20 mouse cellular contexts compared by ENCODE assay signal in genomic region chr9:37890960-37891359, GRCm38 (mm10). TPM values are rescaled to one million over a fixed set of nuclear protein-coding genes. Genes with fewer than 3 reads are reported as not detected.
DNase-seq lines count a peak whose midpoint lies in the region; ATAC-seq and TF ChIP-seq lines count a peak whose summit lies in the region.
"Had no signal": no experiment of that assay in that cellular context is flagged by ENCODE, and none has a peak within 500 bp of the region (broad histone marks: within the 10 kb centered on the region; RNA-seq: fewer than 3 reads in every experiment).

No protein-coding gene starts in this region.

- no peak overlapping the region for H3K27ac ChIP-seq in hindbrain, postnatal 0 days
- no peak overlapping the region for H3K27ac ChIP-seq in hindbrain, embryonic 16.5 days (ENCODE audit: low read depth, low read length)
- H3K27ac ChIP-seq: gastrocnemius, adult 2 months; hindbrain, embryonic 15.5 days; lung, embryonic 15.5 days had no signal

- no peak for TF ChIP-seq CTCF in hindbrain, postnatal 0 days (IDR thresholded peaks at IDR 0.05; ENCODE audit: low read depth)

- H3K27me3 ChIP-seq in hindbrain, postnatal 0 days (ENCODE audit: insufficient read depth, low read length), result no peaks in the 10 kb centered on the region
- no peaks in the 10 kb centered on the region for H3K27me3 ChIP-seq in hindbrain, embryonic 16.5 days (replicated peaks; ENCODE audit: control insufficient read depth, insufficient read depth, low read length)
- H3K27me3 ChIP-seq: hindbrain, embryonic 15.5 days; lung, embryonic 15.5 days had no signal

- no peaks in the 10 kb centered on the region for H3K9me3 ChIP-seq in hindbrain, postnatal 0 days (ENCODE audit: low read length)
- no peaks in the 10 kb centered on the region for H3K9me3 ChIP-seq in hindbrain, embryonic 16.5 days (ENCODE audit: control insufficient read depth, low read length)
- H3K9me3 ChIP-seq: G1E; hindbrain, embryonic 15.5 days; lung, embryonic 15.5 days had no signal

- no peak overlapping the region for H3K4me2 ChIP-seq in hindbrain, postnatal 0 days (ENCODE audit: low read depth, low read length)
- no peak overlapping the region for H3K4me2 ChIP-seq in hindbrain, embryonic 16.5 days (ENCODE audit: low read length)
- H3K4me2 ChIP-seq: hindbrain, embryonic 15.5 days; lung, embryonic 15.5 days had no signal

- no peak overlapping the region for H3K9ac ChIP-seq in hindbrain, postnatal 0 days (replicated peaks; ENCODE audit: low read length)
- H3K9ac ChIP-seq in hindbrain, embryonic 16.5 days (ENCODE audit: low read depth, low read length), result no peak overlapping the region
- H3K9ac ChIP-seq: hindbrain, embryonic 15.5 days; lung, embryonic 15.5 days had no signal

- H3K4me3 ChIP-seq in hindbrain, postnatal 0 days (ENCODE audit: low read length), result no peak overlapping the region
- H3K4me3 ChIP-seq in hindbrain, embryonic 16.5 days (ENCODE audit: low read length), result no peak overlapping the region
- H3K4me3 ChIP-seq: gastrocnemius, adult 2 months; hindbrain, embryonic 15.5 days; lung, embryonic 15.5 days had no signal

- 15% methylated on average over 2 of the region's 2 CpGs for WGBS in hindbrain, postnatal 0 days
- WGBS in hindbrain, embryonic 16.5 days, result 26% methylated on average over 2 of the region's 2 CpGs

- H3K36me3 ChIP-seq in hindbrain, postnatal 0 days (ENCODE audit: insufficient read depth, low read length), result no peaks in the 10 kb centered on the region
- H3K36me3 ChIP-seq in hindbrain, embryonic 16.5 days (ENCODE audit: control insufficient read depth, insufficient read depth, low read length), result no peaks in the 10 kb centered on the region
- H3K36me3 ChIP-seq: G1E; hindbrain, embryonic 15.5 days; lung, embryonic 15.5 days had no signal

- ATAC-seq in hindbrain, postnatal 0 days, result no peak
- no peak for ATAC-seq in hindbrain, embryonic 16.5 days

- DNase-seq in hindbrain, postnatal 0 days (ENCODE audit: low spot score), result peak; percentile 40
- DNase-seq in right cerebral cortex, postnatal 10 days (ENCODE audit: low spot score in 2 of 2), result peak; percentile 33 to 68
- DNase-seq in right cerebral cortex, postnatal 25 days, result no peak
- DNase-seq in layer of hippocampus, adult 9-11 months, result peak; percentile 42
- no peak for DNase-seq in thymus, postnatal 4 days
- no peak for DNase-seq in kidney, adult 9 months
- DNase-seq: adrenal gland, postnatal 25 days; cerebellum, postnatal 25 days; gastrocnemius, adult 2 months; heart, adult 18-20 months; heart, postnatal 10 days had no signal

- no peaks in the 10 kb centered on the region for H3K4me1 ChIP-seq in hindbrain, postnatal 0 days (ENCODE audit: insufficient read depth, low read length)
- H3K4me1 ChIP-seq in hindbrain, embryonic 16.5 days (ENCODE audit: control insufficient read depth, insufficient read depth, low read depth, low read length), result no peaks in the 10 kb centered on the region
- H3K4me1 ChIP-seq: hindbrain, embryonic 15.5 days; lung, embryonic 15.5 days had no signal

RNA-seq across cellular contexts. Expression of gene Olfr145, which starts 5.6 kb away (rescaled TPM):
- total RNA-seq in hindbrain, postnatal 0 days (2014; rRNA removed), result not detected in 2 replicates
- polyA plus RNA-seq in hindbrain, postnatal 0 days (2015; fragmentation: Nextera tagmentation; extraction: Ambion mirVana), result not detected in 2 replicates
- polyA plus RNA-seq in hindbrain, embryonic 16.5 days (2015; fragmentation: Nextera tagmentation; extraction: Ambion mirVana), result not detected in 2 replicates
- total RNA-seq: adrenal gland, postnatal 25 days; gastrocnemius, adult 2 months; heart, adult 18-20 months; heart, postnatal 10 days; layer of hippocampus, postnatal 14 days; liver, adult 2 months; megakaryocyte-erythroid progenitor cell, adult 5-6 weeks had no signal
- polyA plus RNA-seq: G1E; hindbrain, embryonic 15.5 days; kidney, embryonic 14.5 days; liver, adult 2 months; lung, embryonic 15.5 days; neural tube, embryonic 11.5 days had no signal

RNA-seq across cellular contexts. Expression of gene Olfr878, which starts 26.7 kb away (rescaled TPM):
- not detected in 2 replicates for total RNA-seq in hindbrain, postnatal 0 days (2014; rRNA removed)
- not detected in 2 replicates for polyA plus RNA-seq in hindbrain, postnatal 0 days (2015; fragmentation: Nextera tagmentation; extraction: Ambion mirVana)
- polyA plus RNA-seq in hindbrain, embryonic 16.5 days (2015; fragmentation: Nextera tagmentation; extraction: Ambion mirVana), result not detected in 2 replicates
- total RNA-seq: adrenal gland, postnatal 25 days; G1E; gastrocnemius, adult 2 months; heart, adult 18-20 months; heart, postnatal 10 days; layer of hippocampus, postnatal 14 days; liver, adult 2 months; megakaryocyte-erythroid progenitor cell, adult 5-6 weeks had no signal
- polyA plus RNA-seq: G1E; hindbrain, embryonic 15.5 days; kidney, embryonic 14.5 days; liver, adult 2 months; lung, embryonic 15.5 days; neural tube, embryonic 11.5 days had no signal

RNA-seq across cellular contexts. Expression of gene Olfr877, which starts 36.9 kb away (rescaled TPM):
- total RNA-seq in hindbrain, postnatal 0 days (2014; rRNA removed), result not detected in 2 replicates
- not detected in 2 replicates for polyA plus RNA-seq in hindbrain, postnatal 0 days (2015; fragmentation: Nextera tagmentation; extraction: Ambion mirVana)
- polyA plus RNA-seq in hindbrain, embryonic 16.5 days (2015; fragmentation: Nextera tagmentation; extraction: Ambion mirVana), result not detected in 2 replicates
- total RNA-seq: G1E; gastrocnemius, adult 2 months; heart, adult 18-20 months; heart, postnatal 10 days; layer of hippocampus, postnatal 14 days; liver, adult 2 months; megakaryocyte-erythroid progenitor cell, adult 5-6 weeks had no signal
- polyA plus RNA-seq: G1E; hindbrain, embryonic 15.5 days; kidney, embryonic 14.5 days; liver, adult 2 months; lung, embryonic 15.5 days; neural tube, embryonic 11.5 days had no signal

Comparison
In these comparisons a context has a peak if more than half of its experiments do, and no peak if none do; other contexts are left out.
1. DNase-seq: peak in hindbrain, postnatal 0 days (single experiment), right cerebral cortex, postnatal 10 days (2 of 2) and layer of hippocampus, adult 9-11 months (single experiment); none in right cerebral cortex, postnatal 25 days (single experiment), thymus, postnatal 4 days (single experiment) and kidney, adult 9 months (single experiment).